Mouse (Mus musculus): Measurements from ENCODE around the gene Anapc4. TPM values are rescaled to one million over a fixed set of nuclear protein-coding genes. Genes with fewer than 3 reads are reported as not detected.

Anapc4 gene
- polyA plus RNA-seq (2017; shearing (Covaris generic)), result 75.7 TPM

GRCm38 (mm10) chr5:52833761-52834274 is at the start of gene Anapc4:
Anapc4 (plus strand) TSS chr5:52834012.

Other genes with a start within 250 kb of the Anapc4 start
- 9.7 TPM for gene Sepsecs, start 164.3 kb upstream of the Anapc4 start, polyA plus RNA-seq (2017; shearing (Covaris generic))
- 0.83 TPM for gene Pi4k2b, start 92.4 kb upstream of the Anapc4 start, polyA plus RNA-seq (2017; shearing (Covaris generic))
- gene Zcchc4, start 58.6 kb upstream of the Anapc4 start, polyA plus RNA-seq (2017; shearing (Covaris generic)), result 20.4 TPM
- gene Slc34a2, start 204.1 kb downstream of the Anapc4 start, polyA plus RNA-seq (2017; shearing (Covaris generic)), result not detected

Data from activated CD4-positive, CD25-positive, alpha-beta regulatory T cell, adult 9 weeks (primary cell).